Mouse (Mus musculus) limb, embryonic 10.5 days (tissue): Measurements from ENCODE around the gene Dalrd3. TPM values are rescaled to one million over a fixed set of nuclear protein-coding genes. Genes with fewer than 3 reads are reported as not detected.

Experiments
- DNase-seq: peaks from one replicate; pipeline ENCODE4 v3.0.0-alpha.2; 2017; ENCODE audit warnings: low spot score
- H3K27ac ChIP-seq: fragments of 300-500 bp; sonication (generic); 2 replicates; pipeline ENCODE4 v1.5.1; 2016; ENCODE audit warnings: mild to moderate bottlenecking
- H3K27me3 ChIP-seq: fragments of 300-500 bp; sonication (generic); 2 replicates; pipeline ENCODE4 v1.6.1; 2016; ENCODE audit warnings: low read depth, mild to moderate bottlenecking; ENCODE audit not compliant: poor library complexity, severe bottlenecking
- H3K36me3 ChIP-seq: fragments of 300-500 bp; sonication (generic); 2 replicates; pipeline ENCODE4 v1.6.1; 2016; ENCODE audit warnings: mild to moderate bottlenecking, moderate library complexity
- H3K4me1 ChIP-seq: fragments of 300-500 bp; sonication (generic); 2 replicates; pipeline ENCODE4 v1.6.1; 2016
- H3K4me3 ChIP-seq: fragments of 300-500 bp; sonication (generic); 2 replicates; pipeline ENCODE4 v1.5.1; 2016; ENCODE audit warnings: mild to moderate bottlenecking, moderate library complexity
- H3K9me3 ChIP-seq: fragments of 300-500 bp; sonication (generic); replicated peaks from 2 replicates; pipeline ENCODE4 v1.6.1; 2016; ENCODE audit warnings: mild to moderate bottlenecking
- WGBS: fragments of 180-500 bp; shearing (Covaris S2); methylation state at CpG from one replicate; pipeline ENCODE4 v1.1.7; 2016; 5-methylcytosine and 5-hydroxymethylcytosine counted together
- polyA plus RNA-seq: library from polyadenylated mRNA; unstranded; fragments of >200 nt; fragmentation: Nextera tagmentation; extraction: Ambion mirVana; gene quantifications from 2 replicates; pipeline ENCODE4 v1.2.1, GENCODE M21; 2016

Dalrd3 gene
- polyA plus RNA-seq, 1 experiment from 2014 or later = 214 TPM

GRCm38 (mm10) chr9:108565881-108566814 is 3.5 kb upstream of the Dalrd3 start:
- no peaks in the 10 kb centered on the region for H3K27me3 ChIP-seq
- H3K9me3 ChIP-seq = no peaks in the 10 kb centered on the region
- WGBS = 14% methylated on average over 35 of the region's 35 CpGs
- peak overlapping the region; percentile 91 for H3K27ac ChIP-seq
- DNase-seq = no peak
- H3K36me3 ChIP-seq = peaks cover 63% of the 10 kb centered on the region
- peak overlapping the region; percentile 62 for H3K4me3 ChIP-seq
- H3K4me1 ChIP-seq = peaks cover 59% of the 10 kb centered on the region

DNA sequence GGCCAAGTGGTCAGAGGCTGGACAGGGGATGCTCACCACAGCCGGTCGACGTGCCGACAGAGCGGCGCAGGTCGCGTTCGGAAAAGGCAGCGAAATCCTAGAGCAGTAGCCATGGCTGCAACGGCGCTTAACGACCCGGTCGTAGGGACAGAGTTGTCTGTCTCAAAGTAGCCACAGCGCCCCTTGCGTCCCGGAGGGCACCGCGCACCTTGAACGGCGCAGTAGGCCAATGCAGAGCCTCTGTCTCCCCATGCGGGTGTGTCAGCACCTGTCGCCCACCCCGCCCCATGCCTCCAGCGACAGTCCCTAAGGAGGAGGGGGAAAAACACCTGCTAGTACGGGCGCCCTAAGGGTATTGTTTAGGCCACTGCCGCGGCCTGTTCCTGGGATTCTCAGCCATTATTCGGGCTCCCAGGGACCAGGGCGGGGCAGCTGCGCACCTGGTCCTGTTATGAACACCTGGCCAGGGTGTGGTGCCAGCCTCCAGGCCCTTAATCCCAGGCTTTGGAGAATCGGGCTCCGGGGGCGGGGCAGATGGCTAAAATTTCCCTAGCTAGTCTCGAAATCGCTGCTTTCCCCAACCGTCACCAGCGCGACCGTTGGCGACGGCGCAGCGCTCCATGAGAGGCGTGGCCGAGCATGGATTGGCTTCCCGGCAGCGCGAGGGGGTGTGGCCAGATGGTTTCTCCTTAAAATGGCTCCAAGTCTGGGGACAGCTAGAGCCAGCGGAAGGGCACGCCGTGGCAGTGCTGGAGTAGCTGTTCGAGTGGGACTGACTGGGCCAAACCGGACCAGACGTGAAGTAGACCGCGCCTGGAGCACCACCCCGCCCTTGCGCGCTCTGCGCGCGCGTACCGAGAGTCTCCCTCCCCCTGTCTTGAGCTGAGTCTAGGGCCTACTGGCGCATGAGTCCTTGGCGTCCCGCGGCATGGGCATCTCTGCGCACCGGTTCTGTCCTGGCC is 2.6 kb upstream of the Dalrd3 start, which contains the start of gene Ndufaf3:
Gene Ndufaf3, minus strand, starts transcription at position 620 of the 962 bp plus-strand sequence.
- no peaks in the 10 kb centered on the region for H3K9me3 ChIP-seq
- H3K27me3 ChIP-seq = no peaks in the 10 kb centered on the region
- under 1% methylated on average over 73 of the region's 73 CpGs for WGBS
- H3K27ac ChIP-seq = peak within 1 kb of the TSS; percentile 91
- H3K4me3 ChIP-seq = peak within 1 kb of the TSS; percentile 62
- peak; percentile 95 for DNase-seq
- H3K4me1 ChIP-seq = peaks cover 51% of the 10 kb centered on the region
- peaks cover 63% of the 10 kb centered on the region for H3K36me3 ChIP-seq

DNA sequence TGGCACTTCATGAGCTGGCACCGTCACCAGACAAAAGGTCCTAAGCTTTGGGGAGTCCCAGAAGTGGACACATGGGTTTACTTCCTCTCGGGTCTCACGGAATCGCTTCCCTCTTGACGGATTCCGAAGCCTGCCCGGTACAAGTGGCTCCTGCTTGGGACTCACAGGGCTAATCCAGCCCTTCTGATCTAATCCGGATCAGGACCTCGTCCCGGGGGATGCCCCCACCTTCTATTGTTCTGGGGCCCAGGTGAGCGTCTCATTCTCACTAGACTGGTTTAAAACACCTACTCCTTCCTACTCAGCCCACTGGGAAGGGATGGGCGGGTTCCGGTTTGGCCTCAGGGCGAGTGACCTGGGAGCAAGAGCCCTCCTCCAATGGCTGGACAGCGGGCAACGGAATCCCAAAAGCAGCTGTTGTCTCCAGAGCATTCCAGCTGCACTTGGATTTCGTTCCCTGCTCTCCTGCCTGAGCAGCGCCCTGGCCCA is 1.7 kb upstream of the Dalrd3 start:
- Histone ChIP-seq H3K27ac (peak overlapping the region; percentile 91), H3K9me3 (no peaks in the 10 kb centered on the region), H3K4me1 (peaks cover 51% of the 10 kb centered on the region), H3K4me3 (peak overlapping the region; percentile 62), H3K27me3 (no peaks in the 10 kb centered on the region), H3K36me3 (peaks cover 63% of the 10 kb centered on the region)
- WGBS = 11% methylated on average over 18 of the region's 18 CpGs
- DNase-seq = no peak

- 81% methylated on average over 17 of the region's 17 CpGs for WGBS
- Histone ChIP-seq H3K27ac (peak overlapping the region; percentile 91), H3K4me1 (peaks cover 55% of the 10 kb centered on the region)
These were observed 1.2 kb upstream of the Dalrd3 start for GRCm38 (mm10) chr9:108568511-108568921.

DNA sequence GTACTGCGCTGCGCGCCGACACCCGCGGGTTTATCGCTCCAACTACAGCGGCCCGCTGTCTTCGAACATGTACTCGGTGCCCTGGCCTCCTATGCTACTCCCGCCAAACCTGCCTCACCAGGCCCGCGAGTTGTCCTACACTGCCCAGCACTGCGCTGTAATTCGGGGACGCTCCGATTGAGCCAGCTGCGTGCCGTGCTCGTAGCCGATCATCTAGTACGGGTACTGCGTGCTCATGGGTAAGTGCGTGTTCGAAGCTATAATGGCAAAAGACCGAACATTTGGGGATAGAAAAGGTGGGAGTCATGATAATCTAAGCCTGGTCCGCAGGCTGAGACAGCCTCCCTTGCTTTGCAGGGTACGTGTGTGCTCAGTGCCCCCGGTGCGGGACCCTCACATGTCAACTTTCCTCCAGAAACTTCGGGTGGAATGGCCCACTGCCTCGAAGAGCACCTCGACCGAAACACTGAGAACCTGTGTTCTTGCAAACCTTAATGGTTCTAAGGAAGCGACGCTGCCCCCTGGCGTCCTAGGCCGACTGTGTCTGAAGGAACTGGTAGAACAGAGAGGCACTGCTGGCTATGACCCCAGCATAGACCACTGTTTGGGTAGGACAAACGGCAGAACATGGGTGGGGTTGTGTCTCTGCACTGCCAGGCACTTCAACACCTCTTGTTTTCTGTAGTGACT is 666 bp downstream of the Dalrd3 start:
- WGBS = 2% methylated on average over 40 of the region's 40 CpGs

More at GRCm38 (mm10) chr9:108568511-108568921, 1.2 kb upstream of the Dalrd3 start:
- no peaks in the 10 kb centered on the region for H3K27me3 ChIP-seq
- DNase-seq = no peak
- H3K9me3 ChIP-seq = no peaks in the 10 kb centered on the region
- H3K36me3 ChIP-seq = peaks cover 63% of the 10 kb centered on the region
- H3K4me3 ChIP-seq = peak overlapping the region; percentile 62

DNA sequence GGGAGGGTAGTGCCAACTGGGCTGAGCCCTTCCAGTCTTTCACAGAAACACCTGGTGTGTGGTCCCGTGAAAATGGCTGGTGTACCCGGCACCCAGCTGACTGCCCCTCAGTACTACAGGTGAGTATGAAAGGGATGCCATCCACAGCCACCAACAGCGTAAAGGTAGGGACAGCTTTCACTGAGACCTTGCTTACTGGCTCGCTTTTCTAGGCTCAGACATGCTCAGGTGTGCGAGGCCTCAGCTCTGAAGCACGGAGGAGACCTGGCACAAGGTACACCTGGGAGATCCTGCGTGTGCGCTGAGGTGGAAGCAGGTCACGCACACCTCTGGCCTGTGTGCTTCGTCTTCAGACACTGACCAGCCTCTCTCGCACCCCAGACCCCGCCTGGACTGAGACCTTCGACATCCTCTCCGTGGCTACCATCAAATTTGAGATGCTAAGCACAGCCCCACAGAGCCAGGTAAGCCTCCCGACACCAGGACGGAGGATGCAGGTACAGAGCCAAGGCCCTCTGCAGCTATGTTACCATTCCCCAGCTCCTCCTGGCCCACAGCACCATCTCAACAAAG is 1.8 kb downstream of the Dalrd3 start:
- Histone ChIP-seq H3K36me3 (peaks cover 63% of the 10 kb centered on the region), H3K27me3 (no peaks in the 10 kb centered on the region), H3K4me1 (peaks cover 71% of the 10 kb centered on the region), H3K9me3 (no peaks in the 10 kb centered on the region), H3K27ac (no peak overlapping the region), H3K4me3 (no peak overlapping the region)
- DNase-seq = no peak
- 95% methylated on average over 16 of the region's 16 CpGs for WGBS

More for the DNA sequence above, 666 bp downstream of the Dalrd3 start:
- Histone ChIP-seq H3K4me3 (peak overlapping the region; percentile 82), H3K27me3 (no peaks in the 10 kb centered on the region), H3K36me3 (peaks cover 63% of the 10 kb centered on the region), H3K9me3 (no peaks in the 10 kb centered on the region), H3K27ac (peak overlapping the region; percentile 85), H3K4me1 (peaks cover 69% of the 10 kb centered on the region)
- peak; percentile 81 for DNase-seq

DNA sequence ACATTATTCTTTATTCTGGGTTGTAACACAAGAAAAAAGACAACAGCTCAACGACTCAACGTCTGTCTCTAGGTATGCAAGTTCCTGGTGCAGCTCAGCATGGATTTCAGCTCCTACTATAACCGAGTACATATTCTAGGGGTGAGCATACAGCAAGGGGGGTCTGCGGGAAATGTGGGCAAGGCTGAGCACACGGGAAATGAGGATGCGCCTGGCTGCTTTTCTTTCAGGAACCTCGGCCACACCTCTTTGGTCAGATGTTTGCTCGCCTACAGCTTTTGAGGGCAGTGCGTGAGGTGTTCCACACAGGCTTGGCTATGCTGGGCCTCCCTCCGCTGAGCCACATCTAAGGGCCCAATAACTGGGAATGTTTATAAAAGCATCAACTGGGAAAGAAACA is 2.6 kb downstream of the Dalrd3 start:
- Histone ChIP-seq H3K9me3 (no peaks in the 10 kb centered on the region), H3K36me3 (peaks cover 71% of the 10 kb centered on the region), H3K27ac (no peak overlapping the region), H3K4me1 (peaks cover 76% of the 10 kb centered on the region), H3K27me3 (no peaks in the 10 kb centered on the region), H3K4me3 (no peak overlapping the region)
- 92% methylated on average over 10 of the region's 10 CpGs for WGBS
- no peak for DNase-seq

DNA sequence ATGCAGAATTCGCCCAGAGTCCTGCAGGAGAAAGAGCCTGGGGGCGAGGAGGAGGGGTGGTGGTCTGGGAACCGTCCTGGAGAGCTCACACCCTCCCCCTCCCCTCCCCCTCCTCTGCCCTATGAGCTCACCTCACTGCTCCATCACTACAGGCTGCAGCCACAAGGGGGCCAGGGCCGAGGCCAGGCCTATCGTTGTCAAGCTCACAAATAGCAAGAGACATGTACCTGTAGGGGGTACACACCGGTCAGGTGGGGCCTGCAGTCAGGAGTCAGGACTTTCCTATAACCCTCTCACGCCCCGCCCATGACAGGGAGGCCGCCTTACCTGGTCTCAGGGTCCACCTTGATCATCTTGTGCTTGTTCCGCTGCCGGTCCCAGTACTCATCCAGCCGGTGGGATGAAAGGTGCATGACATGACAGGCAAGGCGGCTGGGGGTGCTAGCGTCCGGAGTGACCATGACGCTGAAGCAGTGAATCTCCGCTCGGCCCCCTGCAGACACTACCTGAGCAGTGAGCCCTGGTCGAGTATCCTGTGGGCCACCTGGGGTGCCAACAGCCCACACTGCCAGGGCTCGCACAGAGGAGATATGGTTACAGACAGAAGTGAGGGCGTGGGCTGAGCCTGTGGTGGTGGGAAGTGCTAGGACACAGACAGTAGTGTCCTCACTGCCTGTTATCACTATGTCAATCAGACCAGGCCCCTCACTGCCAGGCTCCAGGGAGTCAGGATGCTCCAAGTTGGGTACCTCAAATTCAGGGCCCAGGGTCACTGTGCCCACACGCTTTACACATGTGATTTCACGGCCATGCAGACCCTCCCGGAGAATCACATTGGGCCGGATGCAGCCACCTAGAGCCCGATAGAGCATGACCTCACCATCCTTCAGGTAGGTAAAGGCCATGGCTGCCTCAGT is 4.3 kb downstream of the Dalrd3 start:
- peak overlapping the region; percentile 16; the same call in 1 of the 2 replicates for H3K4me3 ChIP-seq
- DNase-seq = peak; percentile 82
- H3K9me3 ChIP-seq = no peaks in the 10 kb centered on the region
- H3K27ac ChIP-seq = peak overlapping the region; percentile 50; the same call in 1 of the 2 replicates
- 51% methylated on average over 26 of the region's 26 CpGs for WGBS
- no peaks in the 10 kb centered on the region for H3K27me3 ChIP-seq
- H3K4me1 ChIP-seq = peaks cover 70% of the 10 kb centered on the region
- H3K36me3 ChIP-seq = peaks cover 69% of the 10 kb centered on the region

DNA sequence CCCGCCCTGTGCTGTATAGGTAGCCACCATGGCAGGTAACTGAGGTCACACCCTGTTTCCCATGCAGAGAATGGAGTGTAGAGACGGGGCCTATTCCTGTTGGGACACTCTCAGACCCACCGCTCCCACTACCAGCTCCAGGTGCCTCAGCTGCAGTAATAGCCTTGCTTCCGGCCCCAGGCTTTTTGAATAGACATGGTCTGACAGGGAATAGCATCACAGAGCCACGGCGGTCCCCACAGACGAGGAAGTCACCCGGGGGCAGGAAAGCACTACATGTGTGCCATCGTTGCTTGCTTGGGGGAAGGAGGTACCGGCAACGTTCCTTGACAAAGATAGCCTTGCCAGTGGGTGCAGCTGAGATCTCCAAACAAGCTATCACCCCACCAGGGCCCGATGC is 5.2 kb downstream of the Dalrd3 start:
- no peak for DNase-seq
- Histone ChIP-seq H3K4me3 (peak overlapping the region; percentile 16; the same call in 1 of the 2 replicates), H3K9me3 (no peaks in the 10 kb centered on the region), H3K4me1 (peaks cover 71% of the 10 kb centered on the region), H3K27ac (no peak overlapping the region), H3K36me3 (peaks cover 69% of the 10 kb centered on the region), H3K27me3 (no peaks in the 10 kb centered on the region)
- 94% methylated on average over 12 of the region's 12 CpGs for WGBS

DNA sequence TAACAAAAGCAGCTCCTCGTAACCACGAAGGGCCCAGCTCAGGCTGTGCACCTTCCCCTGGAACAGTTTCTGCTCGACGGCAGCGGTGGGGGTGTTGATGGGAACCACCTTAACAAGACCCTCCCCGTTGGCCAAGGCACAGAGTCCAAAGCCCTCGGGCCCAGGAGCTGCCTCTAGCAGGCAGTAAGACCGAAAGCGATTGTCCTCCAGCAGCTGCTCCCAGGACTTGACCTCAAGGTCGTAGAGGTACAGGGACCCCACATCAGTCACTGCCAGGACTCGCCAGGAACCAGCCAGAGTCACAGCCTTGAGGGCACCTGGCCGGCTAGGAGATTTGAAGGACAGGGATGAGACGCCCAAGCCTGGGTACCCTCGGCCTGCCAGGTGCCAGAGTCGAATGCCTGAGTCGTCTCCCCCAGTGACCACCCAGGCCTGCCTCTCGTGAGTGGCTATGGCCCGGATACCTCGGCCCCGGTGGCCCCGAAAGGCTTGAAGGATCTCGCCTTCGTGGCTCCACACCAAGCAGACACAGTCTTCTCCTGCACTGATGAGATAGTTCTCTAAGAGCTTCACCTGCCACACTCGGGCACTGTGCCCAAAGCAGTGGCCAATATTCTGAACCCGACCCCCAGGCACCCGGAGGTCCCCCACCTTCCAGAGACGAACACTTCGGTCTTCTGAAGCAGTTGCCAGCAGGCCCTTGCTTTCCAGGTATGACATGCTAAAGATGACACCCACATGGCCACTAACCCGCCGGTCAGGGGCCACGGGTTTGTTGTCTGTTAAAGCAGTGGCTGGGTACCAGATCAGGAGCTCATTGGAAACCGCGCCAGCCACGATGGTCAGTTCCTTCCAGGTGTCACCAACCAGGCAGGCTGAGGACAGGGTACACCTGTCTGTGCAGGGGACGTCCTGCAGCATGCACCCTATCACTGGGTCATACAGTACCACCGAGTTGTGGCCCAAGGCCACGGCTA is 5.9 kb downstream of the Dalrd3 start:
- no peaks in the 10 kb centered on the region for H3K27me3 ChIP-seq
- H3K27ac ChIP-seq = no peak overlapping the region
- DNase-seq = no peak
- peak overlapping the region; percentile 88 for H3K4me3 ChIP-seq
- peaks cover 67% of the 10 kb centered on the region for H3K36me3 ChIP-seq
- H3K4me1 ChIP-seq = peaks cover 65% of the 10 kb centered on the region
- H3K9me3 ChIP-seq = no peaks in the 10 kb centered on the region
- WGBS = 85% methylated on average over 37 of the region's 37 CpGs
